Mouse (Mus musculus) limb, embryonic 14.5 days (tissue): ENCODE results near the gene Tgds. TPM values are rescaled to one million over a fixed set of nuclear protein-coding genes. Genes with fewer than 3 reads are reported as not detected.
"Not testable (repeated sequence)": the region's sequence is repeated elsewhere in the genome, so short reads cannot be mapped to it uniquely, and the experiment has no call there.

ENCODE experiments used
- ATAC-seq: fragments of 200-750 bp; cut with Nextera tagmentation; 2 replicates; pipeline ENCODE4 v1.8.0; 2017; ENCODE audit warnings: low read depth, moderate number of reproducible peaks, moderate TSS enrichment; ENCODE audit not compliant: low FRiP score
- DNase-seq: peaks from one replicate; pipeline ENCODE4 v3.0.0-alpha.2; 2015; ENCODE audit warnings: low spot score
- H3K27ac ChIP-seq: fragments of 300-500 bp; sonication (generic); replicated peaks from 2 replicates; pipeline ENCODE4 v1.5.1; 2014; ENCODE audit warnings: low read depth, mild to moderate bottlenecking, low read length, moderate library complexity, mixed read lengths
- H3K27me3 ChIP-seq: fragments of 300-500 bp; sonication (generic); 2 replicates; pipeline ENCODE4 v1.6.1; 2014; ENCODE audit warnings: low read length, mixed read lengths; ENCODE audit not compliant: control insufficient read depth, insufficient read depth
- H3K36me3 ChIP-seq: fragments of 300-500 bp; sonication (generic); 2 replicates; pipeline ENCODE4 v1.6.1; 2014; ENCODE audit warnings: mild to moderate bottlenecking, low read length, moderate library complexity, mixed read lengths; ENCODE audit not compliant: control insufficient read depth, insufficient read depth
- H3K4me1 ChIP-seq: fragments of 300-500 bp; sonication (generic); 2 replicates; pipeline ENCODE4 v1.6.1; 2014; ENCODE audit warnings: antibody characterized with exemption, low read length, mixed read lengths; ENCODE audit not compliant: control insufficient read depth, insufficient read depth
- H3K4me2 ChIP-seq: fragments of 300-500 bp; sonication (generic); replicated peaks from 2 replicates; pipeline ENCODE4 v1.6.1; 2014; ENCODE audit warnings: low read depth, mild to moderate bottlenecking, low read length, moderate library complexity; ENCODE audit not compliant: severe bottlenecking
- H3K4me3 ChIP-seq: fragments of 300-500 bp; sonication (generic); replicated peaks from 2 replicates; pipeline ENCODE4 v1.5.1; 2014; ENCODE audit warnings: low read length
- H3K9ac ChIP-seq: fragments of 300-500 bp; sonication (generic); 2 replicates; pipeline ENCODE4 v1.6.1; 2014; ENCODE audit warnings: mild to moderate bottlenecking, low read depth, low read length, moderate library complexity; ENCODE audit not compliant: severe bottlenecking
- H3K9me3 ChIP-seq: fragments of 300-500 bp; sonication (generic); 2 replicates; pipeline ENCODE4 v1.6.1; 2016; ENCODE audit warnings: low read length; ENCODE audit not compliant: control insufficient read depth
- POLR2A ChIP-seq: fragments of 200-500 bp; IDR thresholded peaks from 2 replicates; pipeline ENCODE4 v1.8.0; 2012; ENCODE audit warnings: inconsistent platforms, mild to moderate bottlenecking, moderate library complexity, borderline replicate concordance; ENCODE audit not compliant: insufficient read depth, insufficient read length; ENCODE audit errors: extremely low read depth
- WGBS: fragments of 180-500 bp; shearing (Covaris S2); extraction: QIAGEN DNeasy Blood & Tissue Kit; methylation state at CpG from one replicate; pipeline ENCODE4 v1.1.7; 2014; 5-methylcytosine and 5-hydroxymethylcytosine counted together
- polyA plus RNA-seq, 2 experiments: library from polyadenylated mRNA; depleted of rRNA in 1 of 2; stranded (reverse) in 1 of 2; unstranded in 1 of 2; fragments of >200 nt; fragmentation: Nextera tagmentation in 1 of 2; extraction: Ambion mirVana in 1 of 2; gene quantifications; 2 replicates each; pipeline versions ENCODE4 v1.2.1 to v1.2.3; 2012 to 2014

Gene Tgds
- polyA plus RNA-seq, 2 experiments, result 37.9 to 39.9 TPM

DNA sequence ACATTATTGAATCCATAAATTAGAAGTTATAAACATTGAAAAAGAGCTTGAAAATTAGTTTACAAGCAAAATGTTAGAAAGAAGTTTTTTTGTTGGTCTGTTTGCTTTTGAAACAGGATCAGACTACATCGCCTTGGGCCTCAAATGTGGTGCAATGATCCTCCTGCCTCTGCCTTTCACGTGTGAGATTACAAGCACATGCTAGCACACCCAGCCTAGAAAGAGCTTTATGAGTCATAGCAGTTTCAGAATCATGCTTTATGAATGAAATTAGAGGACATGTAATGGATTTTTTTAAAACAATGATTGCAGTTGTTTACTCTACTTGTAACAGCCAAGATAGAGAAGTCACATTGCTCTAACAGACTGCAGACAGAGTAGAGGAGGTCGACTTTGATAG, 29.2 kb upstream of the Tgds start:
- no peak overlapping the region for H3K4me3 ChIP-seq
- TF ChIP-seq POLR2A, result no peak
- H3K9ac ChIP-seq, result no peak overlapping the region
- no peak overlapping the region for H3K27ac ChIP-seq
- no peaks in the 10 kb centered on the region for H3K9me3 ChIP-seq
- H3K36me3 ChIP-seq, result peaks cover 68% of the 10 kb centered on the region
- H3K4me2 ChIP-seq, result no peak overlapping the region
- 84% methylated on average over 3 of the region's 3 CpGs for WGBS
- DNase-seq, result no peak
- no peak for ATAC-seq
- H3K27me3 ChIP-seq, result no peaks in the 10 kb centered on the region
- no peaks in the 10 kb centered on the region for H3K4me1 ChIP-seq

- H3K4me1 ChIP-seq, result no peaks in the 10 kb centered on the region
- H3K4me2 ChIP-seq, result no peak overlapping the region
- no peak overlapping the region for H3K9ac ChIP-seq
- H3K4me3 ChIP-seq, result no peak overlapping the region
- peaks cover 71% of the 10 kb centered on the region for H3K36me3 ChIP-seq
- DNase-seq (no peak), ATAC-seq (no peak)
- TF ChIP-seq POLR2A, result no peak
- H3K27ac ChIP-seq, result no peak overlapping the region
- WGBS, result 29% methylated on average over 5 of the region's 5 CpGs
- H3K9me3 ChIP-seq, result no peaks in the 10 kb centered on the region
- H3K27me3 ChIP-seq, result no peaks in the 10 kb centered on the region
Observed at GRCm38 (mm10) chr14:118157146-118157545, 24.6 kb upstream of the Tgds start.

GRCm38 (mm10) chr14:118156740-118157139, 24.2 kb upstream of the Tgds start:
- ATAC-seq (no peak), DNase-seq (no peak)
- Histone ChIP-seq H3K4me3 (no peak overlapping the region), H3K36me3 (peaks cover 67% of the 10 kb centered on the region), H3K4me2 (no peak overlapping the region), H3K27me3 (no peaks in the 10 kb centered on the region), H3K27ac (no peak overlapping the region), H3K9ac (no peak overlapping the region), H3K9me3 (no peaks in the 10 kb centered on the region), H3K4me1 (no peaks in the 10 kb centered on the region)
- TF ChIP-seq POLR2A, result no peak
- WGBS, result 84% methylated on average over 10 of the region's 10 CpGs

DNA sequence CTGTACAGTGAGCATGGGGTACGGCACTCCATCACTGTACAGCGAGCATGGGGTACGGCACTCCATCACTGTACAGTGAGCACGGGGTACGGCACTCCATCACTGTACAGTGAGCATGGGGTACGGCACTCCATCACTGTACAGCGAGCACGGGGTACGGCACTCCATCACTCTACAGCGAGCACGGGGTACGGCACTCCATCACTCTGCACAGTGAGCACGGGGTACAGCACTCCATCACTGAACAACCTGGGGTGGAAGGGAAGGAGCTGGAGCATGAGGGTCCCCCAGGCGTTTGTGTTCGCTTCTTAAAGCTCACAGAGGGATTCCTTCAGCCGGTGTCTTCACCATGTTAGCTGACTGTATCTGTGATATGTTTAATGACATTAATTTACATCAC, 23.5 kb upstream of the Tgds start:
- not testable (repeated sequence) for H3K9ac ChIP-seq, DNase-seq, ATAC-seq, H3K4me1 ChIP-seq, H3K4me2 ChIP-seq, H3K27me3 ChIP-seq, H3K9me3 ChIP-seq, H3K4me3 ChIP-seq, H3K27ac ChIP-seq
- WGBS, result 97% methylated on average over 15 of the region's 16 CpGs
- H3K36me3 ChIP-seq, result peaks cover 60% of the 10 kb centered on the region

DNA sequence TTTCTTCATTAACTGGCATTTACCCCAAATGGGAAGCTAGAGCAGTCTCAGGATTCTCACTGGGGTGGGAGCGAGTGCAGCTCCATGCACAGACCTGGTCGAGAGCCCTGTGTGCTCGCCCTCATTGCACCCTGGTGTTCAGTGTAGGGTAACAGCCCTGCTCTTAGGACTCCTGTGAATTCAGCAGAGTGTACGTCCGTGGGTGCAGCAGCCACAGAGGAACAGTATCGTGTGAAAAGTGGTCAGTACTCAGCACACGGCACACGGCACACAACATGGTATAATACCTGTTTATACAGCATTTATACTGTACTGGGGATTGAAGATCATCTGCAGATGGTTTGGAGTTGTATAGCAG, 19.7 kb upstream of the Tgds start:
- peaks cover 44% of the 10 kb centered on the region for H3K36me3 ChIP-seq
- no peak overlapping the region for H3K4me2 ChIP-seq
- no peak overlapping the region for H3K9ac ChIP-seq
- no peaks in the 10 kb centered on the region for H3K9me3 ChIP-seq
- no peak for ATAC-seq
- H3K27me3 ChIP-seq, result no peaks in the 10 kb centered on the region
- no peak for DNase-seq
- no peaks in the 10 kb centered on the region for H3K4me1 ChIP-seq
- 92% methylated on average over 8 of the region's 8 CpGs for WGBS
- H3K27ac ChIP-seq, result no peak overlapping the region
- TF ChIP-seq POLR2A, result no peak
- no peak overlapping the region for H3K4me3 ChIP-seq

- Histone ChIP-seq H3K27me3 (no peaks in the 10 kb centered on the region), H3K27ac (no peak overlapping the region), H3K4me2 (no peak overlapping the region), H3K9me3 (no peaks in the 10 kb centered on the region), H3K4me3 (no peak overlapping the region), H3K4me1 (no peaks in the 10 kb centered on the region), H3K36me3 (peaks cover 46% of the 10 kb centered on the region), H3K9ac (no peak overlapping the region)
- no peak for DNase-seq
- no peak for TF ChIP-seq POLR2A
- WGBS, result 71% methylated on average over 5 of the region's 5 CpGs
- no peak for ATAC-seq
Observed at GRCm38 (mm10) chr14:118151651-118152293, 19.2 kb upstream of the Tgds start.
